Mouse (Mus musculus) hindbrain, embryonic 14.5 days (tissue): Measurements from ENCODE around the gene Pacsin1. TPM values are rescaled to one million over a fixed set of nuclear protein-coding genes. Genes with fewer than 3 reads are reported as not detected.

Experiments used
- ATAC-seq: fragments of 200-750 bp; cut with Nextera tagmentation; 2 replicates; pipeline ENCODE4 v1.8.0; 2017; ENCODE audit warnings: moderate number of reproducible peaks, mild to moderate bottlenecking, moderate TSS enrichment, moderate library complexity; ENCODE audit not compliant: low FRiP score
- DNase-seq: peaks from one replicate; pipeline ENCODE4 v3.0.0-alpha.2; 2015; ENCODE audit warnings: low spot score
- H3K27ac ChIP-seq: fragments of 300-500 bp; sonication (generic); 2 replicates; pipeline ENCODE4 v1.5.1; 2014; ENCODE audit warnings: mild to moderate bottlenecking, moderate library complexity
- H3K27me3 ChIP-seq: fragments of 300-500 bp; sonication (generic); 2 replicates; pipeline ENCODE4 v1.6.1; 2014; ENCODE audit warnings: mild to moderate bottlenecking, low read length, mixed read lengths; ENCODE audit not compliant: control insufficient read depth, insufficient read depth
- H3K36me3 ChIP-seq: fragments of 300-500 bp; sonication (generic); replicated peaks from 2 replicates; pipeline ENCODE4 v1.6.1; 2014; ENCODE audit not compliant: control insufficient read depth, insufficient read depth
- H3K4me1 ChIP-seq: fragments of 300-500 bp; sonication (generic); replicated peaks from 2 replicates; pipeline ENCODE4 v1.6.1; 2014; ENCODE audit warnings: antibody characterized with exemption, low read length, mixed read lengths; ENCODE audit not compliant: control insufficient read depth, insufficient read depth
- H3K4me2 ChIP-seq: fragments of 300-500 bp; sonication (generic); replicated peaks from 2 replicates; pipeline ENCODE4 v1.6.1; 2014; ENCODE audit warnings: mild to moderate bottlenecking, moderate library complexity
- H3K4me3 ChIP-seq: fragments of 300-500 bp; sonication (generic); replicated peaks from 2 replicates; pipeline ENCODE4 v1.5.1; 2014; ENCODE audit warnings: mild to moderate bottlenecking, low read length
- H3K9ac ChIP-seq: fragments of 300-500 bp; sonication (generic); 2 replicates; pipeline ENCODE4 v1.6.1; 2014
- H3K9me3 ChIP-seq: fragments of 300-500 bp; sonication (generic); 2 replicates; pipeline ENCODE4 v1.6.1; 2016; ENCODE audit warnings: low read length; ENCODE audit not compliant: control insufficient read depth
- WGBS: fragments of 180-500 bp; shearing (Covaris S2); extraction: QIAGEN DNeasy Blood & Tissue Kit; methylation state at CpG from one replicate; pipeline ENCODE4 v1.1.7; 2014; 5-methylcytosine and 5-hydroxymethylcytosine counted together
- polyA plus RNA-seq: library from polyadenylated mRNA; unstranded; fragments of >200 nt; fragmentation: Nextera tagmentation; extraction: Ambion mirVana; gene quantifications from 2 replicates; pipeline ENCODE4 v1.2.1, GENCODE M21; 2014

Gene Pacsin1
- polyA plus RNA-seq, 1 experiment from 2014 or later = 44.5 TPM

- ATAC-seq = no peak
- 73% methylated on average over 9 of the region's 9 CpGs for WGBS
These were observed 65.9 kb downstream of the Pacsin1 start for GRCm38 (mm10) chr17:27721125-27721664.

DNA sequence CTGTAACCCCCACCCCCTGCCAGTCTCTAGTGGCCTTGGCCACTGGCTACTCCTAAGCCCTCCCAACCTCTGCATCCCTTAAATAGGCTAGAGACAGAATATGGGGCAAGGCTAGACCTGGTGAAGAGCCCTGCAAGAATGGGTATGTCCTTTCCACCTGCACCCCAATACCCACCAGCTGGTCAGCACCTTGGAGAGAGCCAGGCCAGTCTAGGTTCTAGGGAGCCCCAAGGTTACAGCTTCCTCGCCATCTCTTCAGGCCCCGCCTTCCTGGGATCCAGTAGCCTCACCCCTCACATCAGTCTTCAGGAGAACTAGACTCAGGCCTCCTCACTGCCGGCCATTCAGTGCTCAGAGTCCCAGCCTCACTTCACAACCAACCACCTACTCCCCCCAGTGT lies 69.0 kb downstream of the Pacsin1 start:
- no peaks in the 10 kb centered on the region for H3K27me3 ChIP-seq
- H3K9ac ChIP-seq = no peak overlapping the region
- H3K4me2 ChIP-seq = no peak overlapping the region
- H3K4me1 ChIP-seq = no peaks in the 10 kb centered on the region
- no peaks in the 10 kb centered on the region for H3K36me3 ChIP-seq
- no peak overlapping the region for H3K4me3 ChIP-seq
- DNase-seq (no peak), ATAC-seq (no peak)
- no peak overlapping the region for H3K27ac ChIP-seq
- H3K9me3 ChIP-seq = no peaks in the 10 kb centered on the region
- 35% methylated on average over 3 of the region's 3 CpGs for WGBS

More at GRCm38 (mm10) chr17:27721125-27721664, 65.9 kb downstream of the Pacsin1 start:
- Histone ChIP-seq H3K4me2 (no peak overlapping the region), H3K27ac (no peak overlapping the region), H3K36me3 (no peaks in the 10 kb centered on the region), H3K9me3 (no peaks in the 10 kb centered on the region), H3K4me3 (no peak overlapping the region), H3K27me3 (no peaks in the 10 kb centered on the region), H3K4me1 (0 out of 2 replicates have a peak, but pooled peaks cover 9% of the 10 kb centered on the region), H3K9ac (no peak overlapping the region)
- no peak for DNase-seq

DNA sequence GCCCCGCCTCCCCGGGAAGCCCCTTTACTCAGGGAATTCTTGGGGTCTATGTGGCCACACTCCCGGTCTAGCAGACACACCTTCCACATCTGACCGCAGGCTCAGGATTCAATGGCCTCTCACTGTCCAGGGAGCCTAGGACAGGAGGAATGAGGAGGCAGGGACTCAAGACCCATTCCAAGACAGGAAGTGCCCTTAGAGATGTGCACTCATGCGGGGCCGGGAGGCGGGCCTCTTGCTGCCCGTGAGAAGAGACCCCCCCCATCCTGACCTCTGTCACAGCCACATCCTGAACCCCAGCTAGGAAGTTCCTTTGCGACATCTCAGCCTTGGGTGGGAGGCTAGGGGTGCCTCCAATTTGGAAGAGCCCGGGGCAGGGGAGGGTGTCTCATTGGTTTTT lies 69.7 kb downstream of the Pacsin1 start:
- Histone ChIP-seq H3K27ac (no peak overlapping the region), H3K4me1 (no peaks in the 10 kb centered on the region), H3K9ac (no peak overlapping the region), H3K4me2 (no peak overlapping the region), H3K36me3 (no peaks in the 10 kb centered on the region), H3K27me3 (no peaks in the 10 kb centered on the region), H3K9me3 (0 out of 2 replicates have a peak, but pooled peaks cover 3% of the 10 kb centered on the region), H3K4me3 (no peak overlapping the region)
- DNase-seq (no peak), ATAC-seq (no peak)
- WGBS = 30% methylated on average over 10 of the region's 10 CpGs

DNA sequence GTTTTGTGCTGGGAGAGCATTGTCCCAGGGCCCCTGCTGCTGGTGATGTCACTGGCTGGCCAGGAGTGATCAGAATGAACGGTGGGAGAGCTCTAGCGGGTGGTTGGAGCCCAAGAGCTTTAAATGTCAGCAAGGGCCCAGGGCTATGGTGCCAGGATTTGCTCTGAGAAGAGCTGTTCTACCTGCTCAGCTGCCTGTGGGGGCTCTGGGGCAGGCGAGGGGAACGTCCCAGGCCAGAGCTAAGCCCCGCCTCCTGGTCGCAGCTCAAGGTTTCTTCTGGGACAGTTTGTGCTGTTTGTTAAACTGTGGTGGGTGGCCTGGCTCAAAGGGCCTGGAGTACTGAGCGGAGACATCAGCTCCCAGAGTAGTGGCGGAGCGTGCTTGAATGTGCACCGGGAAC lies 70.1 kb downstream of the Pacsin1 start:
- no peak overlapping the region for H3K4me3 ChIP-seq
- H3K36me3 ChIP-seq = no peaks in the 10 kb centered on the region
- H3K9me3 ChIP-seq = 0 out of 2 replicates have a peak, but pooled peaks cover 3% of the 10 kb centered on the region
- no peak for ATAC-seq
- no peaks in the 10 kb centered on the region for H3K4me1 ChIP-seq
- 18% methylated on average over 10 of the region's 10 CpGs for WGBS
- no peak overlapping the region for H3K9ac ChIP-seq
- H3K27ac ChIP-seq = no peak overlapping the region
- DNase-seq = no peak
- no peaks in the 10 kb centered on the region for H3K27me3 ChIP-seq
- H3K4me2 ChIP-seq = no peak overlapping the region

- Histone ChIP-seq H3K9ac (no peak overlapping the region), H3K4me3 (no peak overlapping the region), H3K27me3 (no peaks in the 10 kb centered on the region), H3K4me1 (no peaks in the 10 kb centered on the region), H3K36me3 (no peaks in the 10 kb centered on the region), H3K4me2 (no peak overlapping the region), H3K9me3 (0 out of 2 replicates have a peak, but pooled peaks cover 3% of the 10 kb centered on the region), H3K27ac (no peak overlapping the region)
- 65% methylated on average over 7 of the region's 7 CpGs for WGBS
- DNase-seq = no peak
- no peak for ATAC-seq
These were observed 71.2 kb downstream of the Pacsin1 start for GRCm38 (mm10) chr17:27726527-27726926.

DNA sequence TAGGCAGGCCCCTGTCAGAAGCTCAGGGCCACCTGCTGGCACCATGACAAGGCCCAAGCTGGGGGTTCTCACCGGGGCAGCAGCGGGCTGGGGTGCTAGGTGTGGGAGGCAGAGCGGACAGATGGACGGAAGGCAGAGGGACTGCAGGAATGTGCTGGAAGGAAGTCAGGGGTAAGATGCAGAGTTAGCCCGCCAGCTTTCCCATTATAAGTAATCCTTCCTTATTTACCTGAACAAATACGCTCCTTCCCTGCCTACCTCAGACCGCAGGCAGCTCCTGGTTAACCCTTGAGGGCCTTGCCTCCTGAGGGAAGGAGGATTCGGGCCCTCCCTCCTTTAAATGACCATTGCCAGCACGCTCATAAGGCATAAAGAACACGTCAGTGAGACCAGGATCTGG lies 73.5 kb downstream of the Pacsin1 start, which contains the start of gene Spdef:
Gene Spdef (minus strand): TSS at position 186 of the 400 bp plus-strand sequence.
- no peak within 1 kb of the TSS for H3K4me3 ChIP-seq
- no peaks in the 10 kb centered on the region for H3K4me1 ChIP-seq
- WGBS = 83% methylated on average over 10 of the region's 10 CpGs
- no peak within 1 kb of the TSS for H3K9ac ChIP-seq
- DNase-seq (no peak), ATAC-seq (no peak)
- no peak within 1 kb of the TSS for H3K4me2 ChIP-seq
- H3K36me3 ChIP-seq = no peaks in the 10 kb centered on the region
- no peaks in the 10 kb centered on the region for H3K27me3 ChIP-seq
- 0 out of 2 replicates have a peak, but pooled peaks cover 3% of the 10 kb centered on the region for H3K9me3 ChIP-seq
- H3K27ac ChIP-seq = no peak within 1 kb of the TSS

- 78% methylated on average over 5 of the region's 5 CpGs for WGBS
- H3K4me2 ChIP-seq = no peak overlapping the region
- H3K9ac ChIP-seq = no peak overlapping the region
- 0 out of 2 replicates have a peak, but pooled peaks cover 3% of the 10 kb centered on the region for H3K9me3 ChIP-seq
- no peaks in the 10 kb centered on the region for H3K27me3 ChIP-seq
- H3K27ac ChIP-seq = no peak overlapping the region
- ATAC-seq (no peak), DNase-seq (no peak)
- H3K4me3 ChIP-seq = no peak overlapping the region
- H3K36me3 ChIP-seq = no peaks in the 10 kb centered on the region
- no peaks in the 10 kb centered on the region for H3K4me1 ChIP-seq
These were observed 76.8 kb downstream of the Pacsin1 start for GRCm38 (mm10) chr17:27732152-27732551.

GRCm38 (mm10) chr17:27732694-27733093 lies 77.4 kb downstream of the Pacsin1 start:
- Histone ChIP-seq H3K27ac (no peak overlapping the region), H3K27me3 (no peaks in the 10 kb centered on the region), H3K4me2 (no peak overlapping the region), H3K9ac (no peak overlapping the region), H3K4me3 (no peak overlapping the region), H3K9me3 (0 out of 2 replicates have a peak, but pooled peaks cover 3% of the 10 kb centered on the region), H3K36me3 (no peaks in the 10 kb centered on the region), H3K4me1 (no peaks in the 10 kb centered on the region)
- DNase-seq (no peak), ATAC-seq (no peak)
- 90% methylated on average over 3 of the region's 3 CpGs for whole genome bisulfite sequencing

GRCm38 (mm10) chr17:27734344-27735073 lies 79.2 kb downstream of the Pacsin1 start:
- WGBS = 26% methylated on average over 12 of the region's 13 CpGs

More at GRCm38 (mm10) chr17:27734344-27735073, 79.2 kb downstream of the Pacsin1 start:
- Histone ChIP-seq H3K4me2 (no peak overlapping the region), H3K9ac (no peak overlapping the region), H3K9me3 (0 out of 2 replicates have a peak, but pooled peaks cover 3% of the 10 kb centered on the region), H3K27ac (no peak overlapping the region), H3K27me3 (no peaks in the 10 kb centered on the region), H3K4me3 (no peak overlapping the region), H3K4me1 (no peaks in the 10 kb centered on the region), H3K36me3 (no peaks in the 10 kb centered on the region)
- ATAC-seq (no peak), DNase-seq (no peak)
